Mouse (Mus musculus) forebrain, embryonic 11.5 days (tissue): ENCODE results near the gene Cd8b1. TPM values are rescaled to one million over a fixed set of nuclear protein-coding genes. Genes with fewer than 3 reads are reported as not detected.

ENCODE experiments used
- ATAC-seq: fragments of 200-750 bp; cut with Nextera tagmentation; replicated peaks from 2 replicates; pipeline ENCODE4 v1.8.0; 2017; ENCODE audit warnings: moderate TSS enrichment; ENCODE audit not compliant: low FRiP score
- DNase-seq: peaks from one replicate; pipeline ENCODE4 v3.0.0-alpha.2; 2017; ENCODE audit warnings: low spot score
- H3K27ac ChIP-seq: fragments of 300-500 bp; sonication (generic); 2 replicates; pipeline ENCODE4 v1.5.1; 2014; ENCODE audit warnings: low read depth, low read length
- H3K27me3 ChIP-seq: fragments of 300-500 bp; sonication (generic); 2 replicates; pipeline ENCODE4 v1.6.1; 2014; ENCODE audit warnings: mild to moderate bottlenecking, low read length, mixed read lengths; ENCODE audit not compliant: control insufficient read depth, insufficient read depth
- H3K36me3 ChIP-seq: fragments of 300-500 bp; sonication (generic); 2 replicates; pipeline ENCODE4 v1.6.1; 2014; ENCODE audit warnings: mild to moderate bottlenecking, low read length, moderate library complexity, mixed read lengths; ENCODE audit not compliant: control insufficient read depth, insufficient read depth
- H3K4me1 ChIP-seq: fragments of 300-500 bp; sonication (generic); replicated peaks from 2 replicates; pipeline ENCODE4 v1.6.1; 2014; ENCODE audit warnings: low read length, mixed read lengths; ENCODE audit not compliant: control insufficient read depth, insufficient read depth
- H3K4me2 ChIP-seq: fragments of 300-500 bp; sonication (generic); 2 replicates; pipeline ENCODE4 v1.6.1; 2014; ENCODE audit warnings: low read depth, mild to moderate bottlenecking, low read length, moderate library complexity, mixed read lengths; ENCODE audit not compliant: severe bottlenecking
- H3K4me3 ChIP-seq: fragments of 300-500 bp; sonication (generic); 2 replicates; pipeline ENCODE4 v1.5.1; 2014; ENCODE audit warnings: low read depth, low read length
- H3K9ac ChIP-seq: fragments of 300-500 bp; sonication (generic); 2 replicates; pipeline ENCODE4 v1.6.1; 2014; ENCODE audit warnings: low read length
- H3K9me3 ChIP-seq: fragments of 300-500 bp; sonication (generic); 2 replicates; pipeline ENCODE4 v1.6.1; 2016; ENCODE audit warnings: low read length, mixed read lengths; ENCODE audit not compliant: control insufficient read depth
- WGBS: fragments of 180-500 bp; shearing (Covaris S2); extraction: QIAGEN DNeasy Blood & Tissue Kit; methylation state at CpG from one replicate; pipeline ENCODE4 v1.1.7; 2014; 5-methylcytosine and 5-hydroxymethylcytosine counted together
- polyA plus RNA-seq: library from polyadenylated mRNA; unstranded; fragments of >200 nt; fragmentation: Nextera tagmentation; extraction: Ambion mirVana; gene quantifications from 2 replicates; pipeline ENCODE4 v1.2.1, GENCODE M21; 2014

Gene Cd8b1
- not detected in 2 replicates for polyA plus RNA-seq

GRCm38 (mm10) chr6:71322491-71322921, at the start of gene Cd8b1:
TSS of gene Cd8b1 (plus strand) at chr6:71322788.
- Histone ChIP-seq H3K4me2 (no peak within 1 kb of the TSS), H3K4me3 (no peak within 1 kb of the TSS), H3K36me3 (no peaks in the 10 kb centered on the region), H3K9ac (no peak within 1 kb of the TSS), H3K9me3 (no peaks in the 10 kb centered on the region), H3K27me3 (no peaks in the 10 kb centered on the region), H3K27ac (no peak within 1 kb of the TSS), H3K4me1 (no peaks in the 10 kb centered on the region)
- DNase-seq (no peak), ATAC-seq (no peak)
- 91% methylated on average over 7 of the region's 7 CpGs for WGBS

- H3K27ac ChIP-seq: no peak overlapping the region
- WGBS: 100% methylated on average over 1 of the region's 1 CpGs
- no peaks in the 10 kb centered on the region for H3K36me3 ChIP-seq
- H3K9ac ChIP-seq: no peak overlapping the region
- peaks cover 6% of the 10 kb centered on the region; the same call in 1 of the 2 replicates for H3K4me1 ChIP-seq
- DNase-seq (no peak), ATAC-seq (no peak)
- no peaks in the 10 kb centered on the region for H3K27me3 ChIP-seq
- no peak overlapping the region for H3K4me2 ChIP-seq
- H3K9me3 ChIP-seq: no peaks in the 10 kb centered on the region
- no peak overlapping the region for H3K4me3 ChIP-seq
These were observed 48.9 kb upstream of the Cd8b1 start for GRCm38 (mm10) chr6:71273715-71274114.

- ATAC-seq: no peak
- peaks cover 6% of the 10 kb centered on the region; the same call in 1 of the 2 replicates for H3K4me1 ChIP-seq
- DNase-seq: no peak
These were observed 48.0 kb upstream of the Cd8b1 start for GRCm38 (mm10) chr6:71274621-71275020.

GRCm38 (mm10) chr6:71279418-71279817, 43.2 kb upstream of the Cd8b1 start:
- no peak for DNase-seq

More at GRCm38 (mm10) chr6:71274621-71275020, 48.0 kb upstream of the Cd8b1 start:
- H3K27ac ChIP-seq: no peak overlapping the region
- no peaks in the 10 kb centered on the region for H3K36me3 ChIP-seq
- no peak overlapping the region for H3K9ac ChIP-seq
- no peak overlapping the region for H3K4me3 ChIP-seq
- no peak overlapping the region for H3K4me2 ChIP-seq
- no peaks in the 10 kb centered on the region for H3K9me3 ChIP-seq
- WGBS: 89% methylated on average over 1 of the region's 1 CpGs
- H3K27me3 ChIP-seq: no peaks in the 10 kb centered on the region

GRCm38 (mm10) chr6:71293509-71293908, 29.1 kb upstream of the Cd8b1 start:
- H3K9ac ChIP-seq: no peak overlapping the region
- 84% methylated on average over 14 of the region's 14 CpGs for WGBS
- no peak overlapping the region for H3K4me3 ChIP-seq
- no peak overlapping the region for H3K4me2 ChIP-seq
- no peaks in the 10 kb centered on the region for H3K27me3 ChIP-seq
- no peaks in the 10 kb centered on the region for H3K36me3 ChIP-seq
- ATAC-seq: no peak
- H3K9me3 ChIP-seq: no peaks in the 10 kb centered on the region
- no peak for DNase-seq
- no peak overlapping the region for H3K27ac ChIP-seq
- no peaks in the 10 kb centered on the region for H3K4me1 ChIP-seq

More at GRCm38 (mm10) chr6:71279418-71279817, 43.2 kb upstream of the Cd8b1 start:
- Histone ChIP-seq H3K4me2 (no peak overlapping the region), H3K4me3 (no peak overlapping the region), H3K9ac (no peak overlapping the region), H3K36me3 (no peaks in the 10 kb centered on the region; the same call in 1 of the 2 replicates), H3K27ac (no peak overlapping the region), H3K4me1 (no peaks in the 10 kb centered on the region), H3K9me3 (no peaks in the 10 kb centered on the region), H3K27me3 (no peaks in the 10 kb centered on the region)
- ATAC-seq: no peak
- WGBS: 97% methylated on average over 1 of the region's 1 CpGs

GRCm38 (mm10) chr6:71295303-71295702, 27.3 kb upstream of the Cd8b1 start:
- H3K4me1 ChIP-seq: no peaks in the 10 kb centered on the region
- H3K9ac ChIP-seq: no peak overlapping the region
- no peaks in the 10 kb centered on the region for H3K27me3 ChIP-seq
- DNase-seq: no peak
- H3K4me2 ChIP-seq: no peak overlapping the region
- H3K36me3 ChIP-seq: no peaks in the 10 kb centered on the region
- no peak for ATAC-seq
- no peak overlapping the region for H3K4me3 ChIP-seq
- no peak overlapping the region for H3K27ac ChIP-seq
- WGBS: 78% methylated on average over 6 of the region's 6 CpGs
- no peaks in the 10 kb centered on the region for H3K9me3 ChIP-seq

- ATAC-seq (no peak), DNase-seq (no peak)
- no peaks in the 10 kb centered on the region for H3K4me1 ChIP-seq
- H3K27me3 ChIP-seq: no peaks in the 10 kb centered on the region
- 61% methylated on average over 2 of the region's 2 CpGs for WGBS
- H3K4me2 ChIP-seq: no peak overlapping the region
- H3K36me3 ChIP-seq: no peaks in the 10 kb centered on the region
- no peak overlapping the region for H3K27ac ChIP-seq
- H3K9me3 ChIP-seq: no peaks in the 10 kb centered on the region
- H3K9ac ChIP-seq: no peak overlapping the region
- H3K4me3 ChIP-seq: no peak overlapping the region
These were observed 24.5 kb upstream of the Cd8b1 start for GRCm38 (mm10) chr6:71298051-71298450.

- H3K4me1 ChIP-seq: no peaks in the 10 kb centered on the region
- no peaks in the 10 kb centered on the region for H3K27me3 ChIP-seq
- H3K9ac ChIP-seq: no peak overlapping the region
- H3K27ac ChIP-seq: no peak overlapping the region
- no peak overlapping the region for H3K4me3 ChIP-seq
- no peaks in the 10 kb centered on the region for H3K36me3 ChIP-seq
- 35% methylated on average over 3 of the region's 3 CpGs for WGBS
- no peak for ATAC-seq
- H3K9me3 ChIP-seq: no peaks in the 10 kb centered on the region
- no peak overlapping the region for H3K4me2 ChIP-seq
- peak; percentile 56 for DNase-seq
These were observed 23.8 kb upstream of the Cd8b1 start for GRCm38 (mm10) chr6:71298751-71299150.

- Histone ChIP-seq H3K4me2 (no peak overlapping the region), H3K27me3 (no peaks in the 10 kb centered on the region), H3K4me3 (no peak overlapping the region), H3K9ac (no peak overlapping the region), H3K27ac (no peak overlapping the region), H3K4me1 (no peaks in the 10 kb centered on the region), H3K36me3 (no peaks in the 10 kb centered on the region), H3K9me3 (no peaks in the 10 kb centered on the region)
- DNase-seq (no peak), ATAC-seq (no peak)
- 76% methylated on average over 6 of the region's 6 CpGs for WGBS
These were observed 20.4 kb upstream of the Cd8b1 start for GRCm38 (mm10) chr6:71302097-71302731.
